Mouse (Mus musculus) adrenal gland, adult 10 weeks (tissue): ENCODE results near the gene Nploc4. TPM values are rescaled to one million over a fixed set of nuclear protein-coding genes. Genes with fewer than 3 reads are reported as not detected.

ENCODE experiments used
- polyA plus RNA-seq: library from polyadenylated mRNA; stranded (reverse); fragments of 350-450 nt; fragmentation: Illumina TruSeq; extraction: RNeasy Lipid Tissue Mini Kit (QIAGEN cat#74804); gene quantifications from one replicate; pipeline ENCODE4 v1.2.3, GENCODE M21; 2014; ENCODE audit warnings: low read depth, low replicate concordance

Gene Nploc4
- 29.9 TPM for polyA plus RNA-seq

GRCm38 (mm10) chr11:120437152-120437856 is at the start of gene Nploc4:
Gene Nploc4, minus strand, starts transcription at chr11:120437708.

GRCm38 (mm10) chr11:120484265-120484981 is 46.9 kb upstream of the Nploc4 start, which contains the start of gene Mrpl12:
Gene Mrpl12, plus strand, starts transcription at chr11:120484613.

GRCm38 (mm10) chr11:120467051-120467735 is 29.7 kb upstream of the Nploc4 start, which contains the start of gene Arl16:
Gene Arl16, minus strand, starts transcription at chr11:120467607.

GRCm38 (mm10) chr11:120457772-120458751 is 20.6 kb upstream of the Nploc4 start, which contains the start of the genes Oxld1 and Ccdc137:
Gene Oxld1, minus strand, starts transcription at chr11:120458068.
Gene Ccdc137, plus strand, starts transcription at chr11:120458115.

GRCm38 (mm10) chr11:120453306-120453705 is 15.8 kb upstream of the Nploc4 start, which contains the start of gene Pde6g:
Gene Pde6g, minus strand, starts transcription at chr11:120453500.

GRCm38 (mm10) chr11:120442344-120442743 is 4.8 kb upstream of the Nploc4 start, which contains the start of gene Tspan10:
Gene Tspan10, plus strand, starts transcription at chr11:120442644.

GRCm38 (mm10) chr11:120378611-120379540 is 58.6 kb downstream of the Nploc4 start, which contains the start of gene Faap100:
Gene Faap100, minus strand, starts transcription at chr11:120378764.

GRCm38 (mm10) chr11:120361295-120361694 is 76.2 kb downstream of the Nploc4 start, which contains the start of gene Fscn2:
Gene Fscn2, plus strand, starts transcription at chr11:120361534.

GRCm38 (mm10) chr11:120347791-120348683 is 89.5 kb downstream of the Nploc4 start, which contains the start of gene Actg1:
Gene Actg1, minus strand, starts transcription at chr11:120348542.

Other genes starting within 250 kb of the Nploc4 start
- 1.7 TPM for gene Bahcc1, start 204.8 kb downstream of the Nploc4 start, polyA plus RNA-seq
- 383 TPM for gene Actg1, start 89.2 kb downstream of the Nploc4 start, polyA plus RNA-seq
- not detected for gene Fscn2, start 76.2 kb downstream of the Nploc4 start, polyA plus RNA-seq
- gene Faap100, start 58.9 kb downstream of the Nploc4 start, polyA plus RNA-seq, result 0.29 TPM
- gene Tspan10, start 4.9 kb upstream of the Nploc4 start, polyA plus RNA-seq, result not detected
- not detected for gene Pde6g, start 15.8 kb upstream of the Nploc4 start, polyA plus RNA-seq
- gene Oxld1, start 20.4 kb upstream of the Nploc4 start, polyA plus RNA-seq, result 1.4 TPM
- 13.4 TPM for gene Ccdc137, start 20.4 kb upstream of the Nploc4 start, polyA plus RNA-seq
- gene Arl16, start 29.9 kb upstream of the Nploc4 start, polyA plus RNA-seq, result 16.2 TPM
- 2.4 TPM for gene Mrpl12, start 46.9 kb upstream of the Nploc4 start, polyA plus RNA-seq
- gene Slc25a10, start 54.1 kb upstream of the Nploc4 start, polyA plus RNA-seq, result 2.2 TPM
- not detected for gene Gcgr, start 93.0 kb upstream of the Nploc4 start, polyA plus RNA-seq
- gene Mcrip1, start 112.0 kb upstream of the Nploc4 start, polyA plus RNA-seq, result 1.0 TPM
- gene Ppp1r27, start 113.4 kb upstream of the Nploc4 start, polyA plus RNA-seq, result not detected
- 183 TPM for gene P4hb, start 135.5 kb upstream of the Nploc4 start, polyA plus RNA-seq
- 32.9 TPM for gene Arhgdia, start 143.9 kb upstream of the Nploc4 start, polyA plus RNA-seq
- 20.8 TPM for gene Alyref, start 160.7 kb upstream of the Nploc4 start, polyA plus RNA-seq
- gene Anapc11, start 160.7 kb upstream of the Nploc4 start, polyA plus RNA-seq, result 10.3 TPM
- gene Npb, start 170.8 kb upstream of the Nploc4 start, polyA plus RNA-seq, result not detected
- 14.4 TPM for gene Pcyt2, start 180.2 kb upstream of the Nploc4 start, polyA plus RNA-seq
- gene Sirt7, start 187.5 kb upstream of the Nploc4 start, polyA plus RNA-seq, result 7.9 TPM
- gene Mafg, start 195.9 kb upstream of the Nploc4 start, polyA plus RNA-seq, result 17.5 TPM
- 0.52 TPM for gene Pycr1, start 206.1 kb upstream of the Nploc4 start, polyA plus RNA-seq
- gene Myadml2, start 210.4 kb upstream of the Nploc4 start, polyA plus RNA-seq, result not detected
- not detected for gene Notum, start 223.5 kb upstream of the Nploc4 start, polyA plus RNA-seq
- 2.4 TPM for gene Aspscr1, start 235.3 kb upstream of the Nploc4 start, polyA plus RNA-seq